Mouse (Mus musculus): ENCODE results near the gene Vmn2r48.
"Not testable (repeated sequence)": the region's sequence is repeated elsewhere in the genome, so short reads cannot be mapped to it uniquely, and the experiment has no call there.

Vmn2r48 gene

GRCm38 (mm10) chr7:9953485-9953884, at the start of gene Vmn2r48:
Gene Vmn2r48, minus strand, starts transcription at chr7:9953585.
- DNase-seq (ENCODE audit: low spot score in 2 of 2), result not testable (repeated sequence)

GRCm38 (mm10) chr7:9992157-9992556, 38.8 kb upstream of the Vmn2r48 start, which contains the start of gene Vmn2r49:
Gene Vmn2r49, minus strand, starts transcription at chr7:9992257.
- DNase-seq (ENCODE audit: low spot score in 2 of 2), result not testable (repeated sequence)

Measured in urinary bladder, adult 18-20 months (tissue).